Mouse (Mus musculus): ENCODE results near the gene Myl4.

Gene Myl4

DNA sequence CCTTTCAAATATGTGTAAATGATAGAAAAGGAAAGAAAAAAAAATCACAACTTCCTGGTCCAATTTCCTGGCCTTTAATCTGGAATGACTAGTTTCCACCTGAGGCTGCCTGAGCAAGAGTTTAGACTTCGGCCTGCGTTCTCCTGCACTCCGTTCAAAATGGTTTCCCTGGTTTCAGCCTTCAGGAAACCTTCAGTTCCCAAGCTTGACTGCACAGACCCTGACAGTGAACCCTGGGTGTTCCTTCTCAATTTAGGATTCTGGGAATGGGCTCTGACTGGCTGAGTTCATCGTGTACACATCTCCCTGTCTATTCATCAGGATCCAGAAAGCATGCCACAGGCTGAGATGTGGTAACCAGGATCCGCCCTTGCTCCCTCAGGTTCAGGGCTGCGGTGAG, 53.7 kb downstream of the Myl4 start:
- DNase-seq (ENCODE audit: low spot score), result no peak

DNA sequence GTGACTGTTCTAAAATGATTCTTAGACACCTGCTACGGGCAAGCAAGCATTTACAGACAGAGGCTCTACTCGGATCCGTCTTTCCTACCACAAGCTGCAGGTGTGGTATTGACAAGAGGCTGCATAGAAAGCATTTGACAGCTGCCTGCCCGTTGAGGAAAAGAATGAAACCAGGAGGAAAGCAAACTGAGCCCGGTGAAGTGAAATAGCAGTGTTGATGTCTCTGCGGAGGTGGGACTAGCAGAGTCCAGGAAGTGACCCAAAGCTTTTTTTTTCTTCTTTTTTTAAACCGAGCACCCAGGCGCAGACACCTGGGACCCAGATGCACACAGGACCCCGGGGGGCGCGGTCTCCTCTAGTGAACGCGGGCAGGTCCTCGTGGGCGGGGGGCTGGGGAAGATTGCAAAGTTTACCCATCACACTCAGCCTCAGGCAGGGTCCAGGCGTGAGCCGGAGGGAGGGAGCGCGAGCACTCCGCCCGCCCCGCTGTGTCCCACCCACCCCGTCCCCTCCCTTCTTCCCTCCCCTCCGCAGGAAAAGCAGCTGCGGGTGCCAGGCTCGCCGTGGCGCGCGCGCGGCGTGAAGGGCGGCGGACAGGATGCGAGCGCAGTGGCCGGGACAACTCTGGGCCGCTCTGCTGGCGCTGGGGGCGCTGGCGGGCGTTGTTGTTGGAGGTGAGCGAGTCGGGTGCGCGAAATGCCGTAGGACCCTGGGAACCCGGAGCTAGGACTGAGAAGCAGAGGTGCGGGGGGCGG, 57.2 kb downstream of the Myl4 start, which contains the start of gene Itgb3:
Gene Itgb3, plus strand, starts transcription at position 510 of the 755 bp plus-strand sequence.
- peak; percentile 61 for DNase-seq (ENCODE audit: low spot score)

GRCm38 (mm10) chr11:104608249-104608920, 57.9 kb downstream of the Myl4 start:
- DNase-seq (ENCODE audit: low spot score), result no peak

- no peak for DNase-seq (ENCODE audit: low spot score)
Observed at GRCm38 (mm10) chr11:104609033-104609684, 58.7 kb downstream of the Myl4 start.

- DNase-seq (ENCODE audit: low spot score), result no peak
Observed at GRCm38 (mm10) chr11:104609733-104610132, 59.3 kb downstream of the Myl4 start.

- DNase-seq (ENCODE audit: low spot score), result no peak
Observed at GRCm38 (mm10) chr11:104611579-104612151, 61.2 kb downstream of the Myl4 start.

- DNase-seq (ENCODE audit: low spot score), result no peak
Observed at GRCm38 (mm10) chr11:104613551-104613950, 63.1 kb downstream of the Myl4 start.

DNA sequence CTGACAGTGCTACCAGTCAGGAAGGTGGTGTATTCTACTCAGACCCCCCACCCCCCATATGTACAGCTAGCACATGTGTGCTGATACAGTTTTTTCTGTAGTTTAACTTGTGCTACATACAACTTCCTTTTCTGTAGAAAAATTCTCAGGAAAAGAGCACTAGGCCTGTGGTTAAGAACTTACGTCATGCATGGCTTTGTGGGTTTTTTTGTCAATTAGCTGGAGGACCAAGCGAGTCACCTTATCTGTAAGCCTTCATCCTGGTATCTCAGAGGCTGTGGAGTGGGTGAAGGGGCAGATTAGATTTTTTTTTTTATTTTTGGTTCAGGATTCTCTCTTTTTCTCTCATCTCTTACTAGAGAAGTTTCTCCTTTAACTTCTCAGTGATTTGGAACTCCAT, 63.7 kb downstream of the Myl4 start:
- no peak for DNase-seq (ENCODE audit: low spot score)

DNA sequence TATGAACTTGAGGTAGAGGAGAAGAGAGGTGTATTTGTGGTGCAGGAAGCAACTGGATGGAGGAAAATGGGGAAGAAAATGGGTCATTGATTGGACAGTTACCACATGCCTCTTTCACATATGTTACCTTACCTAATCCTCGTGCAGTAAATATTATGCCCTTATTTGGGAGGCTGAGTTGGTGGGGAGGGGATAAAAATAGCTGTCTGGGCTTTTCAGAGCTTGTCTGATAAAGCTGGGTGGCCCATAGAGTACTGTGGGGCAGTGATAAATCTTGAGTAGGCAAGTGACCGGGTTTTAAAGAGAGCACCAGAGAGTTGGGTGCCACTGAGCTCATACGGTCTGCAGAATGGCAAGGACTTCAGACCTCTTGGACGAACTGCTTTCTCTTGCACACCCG, 65.7 kb downstream of the Myl4 start:
- no peak for DNase-seq (ENCODE audit: low spot score)

DNA sequence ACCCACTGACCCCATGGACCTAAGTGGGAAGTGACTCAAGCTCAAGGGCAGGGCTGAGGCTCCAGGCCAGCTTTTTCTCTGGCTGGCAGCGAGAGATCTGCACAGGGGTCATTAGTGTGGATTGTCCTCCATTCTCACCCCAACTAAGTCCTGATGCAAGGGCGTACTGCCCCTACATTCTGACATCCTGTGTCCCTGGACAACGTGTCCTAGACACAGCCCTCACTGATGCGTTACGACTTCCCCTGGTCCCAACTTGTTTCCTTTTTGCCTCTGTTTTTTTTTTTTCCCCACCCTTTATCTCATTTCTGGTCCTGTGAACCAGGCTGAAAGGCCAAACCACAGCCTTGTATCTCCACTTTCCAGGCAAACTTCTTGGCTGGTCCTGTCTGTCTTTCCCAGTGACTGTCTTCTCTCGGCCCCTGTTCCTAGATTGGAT, 68.2 kb downstream of the Myl4 start:
- no peak for DNase-seq (ENCODE audit: low spot score)

GRCm38 (mm10) chr11:104619084-104620022, 68.9 kb downstream of the Myl4 start:
- no peak for DNase-seq (ENCODE audit: low spot score)

- DNase-seq (ENCODE audit: low spot score), result peak; percentile 31
Observed at GRCm38 (mm10) chr11:104622040-104622962, 71.8 kb downstream of the Myl4 start.

- DNase-seq (ENCODE audit: low spot score), result peak; percentile 20
Observed at GRCm38 (mm10) chr11:104624791-104625391, 74.4 kb downstream of the Myl4 start.

DNA sequence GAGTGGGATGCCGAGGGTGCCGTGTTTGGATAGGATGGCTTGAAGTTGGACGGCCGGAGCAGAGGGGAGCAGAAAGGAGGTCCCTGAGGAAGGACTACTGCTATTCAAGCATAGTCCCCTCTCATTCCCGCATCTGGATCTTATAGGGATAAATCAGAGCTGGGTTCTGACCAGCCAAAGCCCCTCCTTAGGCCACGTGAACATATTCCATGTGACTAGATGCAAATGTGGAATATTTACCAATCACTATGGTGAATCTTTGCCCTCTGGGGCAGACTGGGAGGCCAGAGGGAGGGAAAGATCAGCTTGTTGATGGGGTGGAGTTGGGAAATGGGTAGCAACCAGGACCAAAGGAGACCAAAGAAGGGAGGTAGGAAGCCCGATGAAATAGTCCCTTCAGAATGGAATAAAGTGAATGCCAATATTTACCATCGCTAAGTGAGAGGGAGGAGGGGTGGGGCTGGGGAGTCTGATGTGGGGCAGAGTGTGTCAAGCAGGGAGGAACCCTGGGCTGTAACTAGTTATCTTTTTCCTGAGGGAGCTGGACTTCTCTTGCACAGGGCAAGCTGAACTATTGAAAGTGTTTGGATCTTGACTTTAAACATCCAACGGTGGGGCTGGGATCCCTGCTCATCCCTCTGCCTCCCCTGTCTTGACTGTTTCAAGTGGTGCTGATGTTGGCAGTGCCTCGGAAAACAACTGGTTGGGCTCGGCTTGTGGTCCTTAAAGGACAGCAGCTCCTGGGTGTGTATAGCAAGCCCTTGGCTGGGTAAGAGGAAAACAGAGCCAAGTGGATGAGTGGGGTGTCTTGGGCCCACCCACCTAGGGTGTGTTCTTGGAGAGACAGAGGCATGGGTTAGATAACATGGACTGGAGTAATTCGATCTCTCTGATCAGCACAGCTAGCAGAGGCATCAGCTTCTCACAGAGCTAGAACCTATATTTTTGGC, 75.3 kb downstream of the Myl4 start:
- DNase-seq (ENCODE audit: low spot score), result peak; percentile 56

DNA sequence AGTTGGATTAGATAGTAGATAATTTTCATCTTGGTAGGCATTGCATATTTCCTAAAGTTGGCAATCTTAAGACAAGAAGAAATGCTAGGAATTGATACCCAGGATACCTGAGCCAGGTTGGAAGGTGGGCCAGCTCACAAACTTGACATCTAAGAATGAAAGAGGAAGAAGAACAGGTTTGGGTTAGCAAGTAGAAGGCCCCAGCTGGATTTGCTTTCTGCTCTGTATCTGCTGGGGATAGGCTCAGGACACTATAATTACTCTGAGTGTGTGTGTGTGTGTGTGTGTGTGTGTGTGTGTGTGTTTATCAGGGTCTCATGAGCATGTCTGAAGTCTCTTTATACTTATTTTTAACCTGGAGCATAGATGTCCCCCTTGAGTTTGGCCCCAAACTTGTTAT, 76.2 kb downstream of the Myl4 start:
- DNase-seq (ENCODE audit: low spot score), result no peak

- no peak for DNase-seq (ENCODE audit: low spot score)
Observed at GRCm38 (mm10) chr11:104627616-104628301, 77.3 kb downstream of the Myl4 start.

GRCm38 (mm10) chr11:104628566-104628965, 78.1 kb downstream of the Myl4 start:
- DNase-seq (ENCODE audit: low spot score), result no peak

GRCm38 (mm10) chr11:104630185-104630835, 79.8 kb downstream of the Myl4 start:
- no peak for DNase-seq (ENCODE audit: low spot score)
